Mouse (Mus musculus): ENCODE measurements at regions not wholly inside any gene's neighbourhood (a gene's known extent, or its start where the extent isn't known, plus 50 kb on each side); places are given as distances from the start of the nearest gene placed in this dataset.

DNA sequence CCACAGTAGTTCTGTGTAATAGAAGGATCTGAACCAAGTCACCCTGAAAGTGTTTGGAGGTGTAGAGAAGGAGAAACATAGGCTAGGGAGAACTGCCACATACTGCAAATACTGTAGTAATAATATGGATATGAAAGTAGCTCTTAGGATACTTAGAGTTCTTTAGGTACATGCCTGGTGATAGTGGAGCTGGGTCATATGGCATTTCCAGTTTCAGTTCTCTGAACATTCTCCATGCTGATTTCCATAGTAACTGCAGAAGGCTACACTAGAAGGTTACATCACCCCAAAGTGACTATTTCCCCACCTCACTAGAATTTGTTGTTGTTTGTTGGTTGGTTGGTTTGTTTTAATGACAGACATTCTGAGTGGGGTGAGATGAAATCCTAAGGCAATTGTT, 253.2 kb upstream of the Kdm8 start:
- no peak overlapping the region for H3K4me3 ChIP-seq (ENCODE audit: low read depth, low read length)
- no peaks in the 10 kb centered on the region for H3K4me1 ChIP-seq (ENCODE audit: control insufficient read depth, low read depth, low read length)
- H3K9me3 ChIP-seq (replicated peaks; ENCODE audit: control insufficient read depth, low read length), result no peaks in the 10 kb centered on the region
- no peak overlapping the region for H3K9ac ChIP-seq (ENCODE audit: low read depth, low read length)
- no peaks in the 10 kb centered on the region for H3K27me3 ChIP-seq (ENCODE audit: control insufficient read depth, insufficient read depth, low read depth, low read length)
- H3K4me2 ChIP-seq (ENCODE audit: low read depth, low read length), result no peak overlapping the region
- no peak for ATAC-seq (ENCODE audit: low read depth)
- H3K27ac ChIP-seq (ENCODE audit: low read length), result no peak overlapping the region
- H3K36me3 ChIP-seq (ENCODE audit: control insufficient read depth, insufficient read depth), result no peaks in the 10 kb centered on the region

DNA sequence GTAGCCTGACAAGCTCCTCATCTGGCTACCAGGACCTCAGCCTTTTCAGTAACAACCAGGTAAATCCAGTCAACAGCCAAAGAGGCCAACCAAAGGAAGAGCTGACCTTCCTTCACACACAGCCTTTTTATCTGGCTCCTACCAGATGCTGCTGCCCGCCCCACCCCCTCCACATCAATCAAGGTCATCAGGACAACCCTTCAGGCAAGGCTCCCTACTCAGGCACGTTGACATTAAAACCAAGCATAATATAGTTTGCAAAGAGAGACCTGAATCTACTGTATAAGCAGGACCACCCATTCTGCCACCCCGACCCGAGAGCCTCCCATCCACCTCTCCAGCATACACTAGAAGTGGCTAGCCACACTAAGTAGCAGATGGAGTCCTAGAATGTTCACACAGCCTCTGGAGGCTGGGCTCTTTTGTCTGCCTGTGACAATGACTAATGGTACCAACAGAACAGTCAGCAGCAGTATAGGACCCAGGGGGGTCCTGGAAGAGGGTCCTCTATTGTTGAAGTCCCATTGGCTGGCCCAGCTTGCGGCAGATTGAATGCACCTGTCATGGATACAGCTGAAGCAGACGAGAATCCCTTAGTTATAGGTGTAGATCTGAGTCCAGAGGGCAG, 233.0 kb upstream of the Kdm8 start:
- Histone ChIP-seq H3K4me1 (ENCODE audit: control insufficient read depth, low read depth, low read length) (no peaks in the 10 kb centered on the region), H3K4me2 (ENCODE audit: low read depth, low read length) (no peak overlapping the region), H3K9me3 (replicated peaks; ENCODE audit: control insufficient read depth, low read length) (no peaks in the 10 kb centered on the region), H3K9ac (ENCODE audit: low read depth, low read length) (no peak overlapping the region), H3K27ac (ENCODE audit: low read length) (no peak overlapping the region), H3K36me3 (ENCODE audit: control insufficient read depth, insufficient read depth) (no peaks in the 10 kb centered on the region), H3K4me3 (ENCODE audit: low read depth, low read length) (no peak overlapping the region), H3K27me3 (ENCODE audit: control insufficient read depth, insufficient read depth, low read depth, low read length) (no peaks in the 10 kb centered on the region)
- no peak for ATAC-seq (ENCODE audit: low read depth)
- 57% methylated on average over 6 of the region's 6 CpGs for WGBS (ENCODE audit: insufficient replicate concordance)

DNA sequence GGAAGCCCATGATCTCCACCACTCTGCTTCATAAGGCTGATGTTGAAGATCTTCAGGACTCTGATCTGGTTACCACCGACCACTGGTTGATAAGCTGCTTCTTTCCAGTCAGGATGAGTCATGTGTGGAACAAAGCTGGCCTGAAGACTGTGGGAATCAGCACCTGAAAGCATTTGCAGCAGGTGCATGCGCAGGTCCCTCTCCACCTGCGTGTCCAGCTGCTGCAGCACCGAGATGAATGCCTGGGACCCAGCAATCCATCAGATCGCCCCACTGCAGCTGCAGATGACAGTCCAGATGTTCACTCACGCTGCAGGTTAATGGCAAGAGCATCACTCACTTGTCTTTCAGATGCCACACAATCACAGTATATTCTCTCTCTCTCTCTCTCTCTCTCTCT, 230.4 kb upstream of the Kdm8 start:
- H3K4me3 ChIP-seq (ENCODE audit: low read depth, low read length), result no peak overlapping the region
- no peak overlapping the region for H3K27ac ChIP-seq (ENCODE audit: low read length)
- no peak for ATAC-seq (ENCODE audit: low read depth)
- H3K4me2 ChIP-seq (ENCODE audit: low read depth, low read length), result no peak overlapping the region
- 56% methylated on average over 6 of the region's 6 CpGs for WGBS (ENCODE audit: insufficient replicate concordance)
- H3K9ac ChIP-seq (ENCODE audit: low read depth, low read length), result no peak overlapping the region
- H3K9me3 ChIP-seq (replicated peaks; ENCODE audit: control insufficient read depth, low read length), result no peaks in the 10 kb centered on the region
- H3K36me3 ChIP-seq (ENCODE audit: control insufficient read depth, insufficient read depth), result no peaks in the 10 kb centered on the region
- H3K4me1 ChIP-seq (ENCODE audit: control insufficient read depth, low read depth, low read length), result no peaks in the 10 kb centered on the region
- no peaks in the 10 kb centered on the region for H3K27me3 ChIP-seq (ENCODE audit: control insufficient read depth, insufficient read depth, low read depth, low read length)

DNA sequence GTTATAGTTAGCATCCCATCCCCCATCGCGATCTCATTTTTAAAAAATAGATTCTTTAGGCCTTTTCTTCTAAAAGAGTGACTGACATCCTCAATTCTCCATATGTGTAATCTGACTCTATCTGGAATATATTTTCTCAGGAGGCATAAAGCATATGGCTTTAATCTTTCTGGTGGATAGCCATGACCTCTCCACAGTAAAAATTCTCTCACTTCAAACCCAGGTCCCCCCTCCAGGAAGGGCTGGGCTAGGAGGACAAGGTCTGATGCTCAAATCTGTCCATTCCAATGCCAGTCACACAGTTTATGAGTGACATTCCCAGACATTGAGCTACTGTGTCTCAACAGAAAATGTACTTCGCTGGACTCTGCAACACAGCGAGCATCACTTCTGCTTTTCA, 226.8 kb upstream of the Kdm8 start:
- no peak overlapping the region for H3K9ac ChIP-seq (ENCODE audit: low read depth, low read length)
- H3K9me3 ChIP-seq (replicated peaks; ENCODE audit: control insufficient read depth, low read length), result no peaks in the 10 kb centered on the region
- H3K27me3 ChIP-seq (ENCODE audit: control insufficient read depth, insufficient read depth, low read depth, low read length), result no peaks in the 10 kb centered on the region
- H3K4me3 ChIP-seq (ENCODE audit: low read depth, low read length), result no peak overlapping the region
- no peak overlapping the region for H3K4me2 ChIP-seq (ENCODE audit: low read depth, low read length)
- H3K27ac ChIP-seq (ENCODE audit: low read length), result no peak overlapping the region
- 67% methylated on average over 4 of the region's 4 CpGs for WGBS (ENCODE audit: insufficient replicate concordance)
- H3K36me3 ChIP-seq (ENCODE audit: control insufficient read depth, insufficient read depth), result no peaks in the 10 kb centered on the region
- no peak for ATAC-seq (ENCODE audit: low read depth)
- H3K4me1 ChIP-seq (ENCODE audit: control insufficient read depth, low read depth, low read length), result no peaks in the 10 kb centered on the region

DNA sequence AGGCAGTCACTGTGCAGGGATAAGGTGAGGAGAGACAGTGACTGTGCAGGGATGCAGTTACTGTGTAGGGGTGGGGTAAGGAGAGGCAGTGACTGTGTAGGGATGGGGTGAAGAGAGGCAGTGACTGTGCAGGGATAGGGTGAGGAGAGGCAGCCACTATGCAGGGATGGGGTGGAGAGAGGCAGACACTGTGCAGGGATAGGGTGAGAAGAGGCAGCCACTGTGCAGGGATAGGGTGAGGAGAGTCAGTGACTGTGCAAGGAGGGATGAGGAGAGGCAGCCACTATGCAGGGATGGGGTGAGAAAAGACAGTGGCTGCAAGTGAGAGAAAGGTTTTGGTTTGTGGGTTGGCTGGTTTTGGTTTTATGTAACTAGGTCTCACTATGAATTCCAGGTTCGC, 221.8 kb upstream of the Kdm8 start:
- Histone ChIP-seq H3K27ac (ENCODE audit: low read length) (no peak overlapping the region), H3K4me1 (ENCODE audit: control insufficient read depth, low read depth, low read length) (no peaks in the 10 kb centered on the region), H3K4me2 (ENCODE audit: low read depth, low read length) (no peak overlapping the region), H3K9me3 (replicated peaks; ENCODE audit: control insufficient read depth, low read length) (no peaks in the 10 kb centered on the region), H3K9ac (ENCODE audit: low read depth, low read length) (no peak overlapping the region), H3K36me3 (ENCODE audit: control insufficient read depth, insufficient read depth) (no peaks in the 10 kb centered on the region), H3K4me3 (ENCODE audit: low read depth, low read length) (no peak overlapping the region), H3K27me3 (ENCODE audit: control insufficient read depth, insufficient read depth, low read depth, low read length) (no peaks in the 10 kb centered on the region)
- 58% methylated on average over 1 of the region's 1 CpGs for WGBS (ENCODE audit: insufficient replicate concordance)
- no peak for ATAC-seq (ENCODE audit: low read depth)

DNA sequence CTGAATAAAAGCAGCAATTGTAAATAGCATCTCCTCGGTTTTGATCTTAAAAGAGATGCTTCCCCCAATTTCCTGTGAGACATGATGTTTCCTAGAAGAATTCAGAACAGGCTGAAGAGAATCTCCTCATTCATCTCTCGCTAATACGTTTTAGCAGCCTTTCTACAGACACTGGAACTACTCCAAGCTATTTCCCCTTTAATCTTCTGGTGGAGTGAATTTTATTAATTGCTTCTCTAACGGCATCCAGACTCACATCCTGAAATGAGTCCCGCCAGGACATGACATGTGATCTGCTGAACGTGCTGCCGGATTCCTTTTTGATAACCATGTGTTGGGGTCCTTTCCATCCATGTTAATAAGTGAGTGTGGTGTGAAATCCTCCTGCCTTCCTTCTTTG, 209.6 kb upstream of the Kdm8 start:
- H3K4me3 ChIP-seq (ENCODE audit: low read depth, low read length), result no peak overlapping the region

DNA sequence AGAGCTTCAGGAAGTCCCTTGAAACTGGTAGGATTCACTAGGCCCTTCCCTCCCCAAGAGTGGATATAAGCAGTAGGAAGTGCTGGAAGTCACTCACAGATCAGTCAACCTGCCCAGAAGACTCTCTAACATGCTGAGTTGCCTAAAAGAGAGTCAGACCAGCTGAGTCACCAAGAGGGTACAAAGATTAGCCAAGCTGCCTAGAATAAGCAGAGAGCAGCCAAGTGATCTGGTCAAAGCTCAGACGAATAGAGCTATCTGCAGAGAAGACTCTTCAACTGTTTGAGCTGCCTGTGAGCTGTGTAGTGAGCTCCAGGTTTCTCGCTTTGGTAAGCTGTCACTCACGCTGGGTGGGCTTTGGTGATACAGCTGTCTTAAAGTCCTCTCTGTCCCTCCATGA, 207.4 kb upstream of the Kdm8 start:
- no peaks in the 10 kb centered on the region for H3K36me3 ChIP-seq (ENCODE audit: control insufficient read depth, insufficient read depth)
- no peaks in the 10 kb centered on the region for H3K27me3 ChIP-seq (ENCODE audit: control insufficient read depth, insufficient read depth, low read depth, low read length)
- no peak for ATAC-seq (ENCODE audit: low read depth)
- no peak overlapping the region for H3K4me2 ChIP-seq (ENCODE audit: low read depth, low read length)
- WGBS (ENCODE audit: insufficient replicate concordance), result 55% methylated on average over 3 of the region's 3 CpGs
- no peak overlapping the region for H3K27ac ChIP-seq (ENCODE audit: low read length)
- H3K9ac ChIP-seq (ENCODE audit: low read depth, low read length), result no peak overlapping the region
- H3K4me3 ChIP-seq (ENCODE audit: low read depth, low read length), result no peak overlapping the region
- H3K9me3 ChIP-seq (replicated peaks; ENCODE audit: control insufficient read depth, low read length), result no peaks in the 10 kb centered on the region
- no peaks in the 10 kb centered on the region for H3K4me1 ChIP-seq (ENCODE audit: control insufficient read depth, low read depth, low read length)

More for the DNA sequence above, 209.6 kb upstream of the Kdm8 start:
- Histone ChIP-seq H3K4me1 (ENCODE audit: control insufficient read depth, low read depth, low read length) (no peaks in the 10 kb centered on the region), H3K27me3 (ENCODE audit: control insufficient read depth, insufficient read depth, low read depth, low read length) (no peaks in the 10 kb centered on the region), H3K36me3 (ENCODE audit: control insufficient read depth, insufficient read depth) (no peaks in the 10 kb centered on the region), H3K4me2 (ENCODE audit: low read depth, low read length) (no peak overlapping the region), H3K27ac (ENCODE audit: low read length) (no peak overlapping the region), H3K9me3 (replicated peaks; ENCODE audit: control insufficient read depth, low read length) (no peaks in the 10 kb centered on the region), H3K9ac (ENCODE audit: low read depth, low read length) (no peak overlapping the region)
- no peak for ATAC-seq (ENCODE audit: low read depth)
- 55% methylated on average over 7 of the region's 7 CpGs for WGBS (ENCODE audit: insufficient replicate concordance)

DNA sequence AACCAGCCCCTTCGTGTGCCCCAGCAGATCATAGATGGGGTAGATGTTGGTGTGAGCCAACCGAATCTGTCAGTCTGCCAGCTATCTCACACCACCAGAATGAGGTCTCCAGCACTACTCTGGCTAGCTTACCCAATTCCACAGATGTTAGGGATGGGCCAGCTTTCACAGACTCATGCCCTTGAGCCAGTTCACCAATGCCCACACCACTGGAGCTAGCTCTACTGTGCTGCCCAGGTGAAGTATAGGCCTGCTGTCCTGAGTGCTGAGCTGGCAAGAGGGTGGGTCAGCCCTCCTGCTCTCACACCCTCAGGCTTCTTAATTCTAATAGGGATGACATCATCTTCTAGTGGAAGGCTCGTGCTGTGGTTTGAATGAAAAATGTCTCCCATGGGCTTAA, 201.5 kb upstream of the Kdm8 start:
- H3K4me1 ChIP-seq (ENCODE audit: control insufficient read depth, low read depth, low read length), result no peaks in the 10 kb centered on the region
- H3K9ac ChIP-seq (ENCODE audit: low read depth, low read length), result no peak overlapping the region
- H3K36me3 ChIP-seq (ENCODE audit: control insufficient read depth, insufficient read depth), result no peaks in the 10 kb centered on the region
- H3K4me2 ChIP-seq (ENCODE audit: low read depth, low read length), result no peak overlapping the region
- H3K4me3 ChIP-seq (ENCODE audit: low read depth, low read length), result no peak overlapping the region
- no peak for ATAC-seq (ENCODE audit: low read depth)
- H3K27ac ChIP-seq (ENCODE audit: low read length), result no peak overlapping the region
- 50% methylated on average over 3 of the region's 3 CpGs for WGBS (ENCODE audit: insufficient replicate concordance)
- no peaks in the 10 kb centered on the region for H3K9me3 ChIP-seq (replicated peaks; ENCODE audit: control insufficient read depth, low read length)
- H3K27me3 ChIP-seq (ENCODE audit: control insufficient read depth, insufficient read depth, low read depth, low read length), result no peaks in the 10 kb centered on the region

DNA sequence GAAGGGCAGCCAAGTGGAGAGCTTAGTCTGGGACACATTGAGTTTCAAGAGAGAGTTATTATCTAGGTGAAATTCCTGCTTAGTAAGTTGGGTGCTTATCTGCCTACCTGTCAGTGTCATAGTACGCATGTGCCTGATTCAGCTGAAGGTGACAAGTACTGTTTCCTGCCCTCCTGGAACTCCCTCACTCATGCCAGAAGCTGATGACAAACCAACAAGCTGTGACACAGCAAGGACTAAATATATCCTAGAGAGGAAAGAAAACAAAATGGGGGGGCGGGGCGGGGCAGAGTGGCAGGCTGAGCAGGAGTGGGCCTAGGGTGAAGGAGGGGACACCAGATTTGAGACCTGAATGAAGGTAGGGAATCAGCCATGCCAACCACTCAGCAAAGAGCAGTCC, 196.1 kb upstream of the Kdm8 start:
- ATAC-seq (ENCODE audit: low read depth), result no peak
- 71% methylated on average over 3 of the region's 3 CpGs for WGBS (ENCODE audit: insufficient replicate concordance)

More for the DNA sequence above, 196.1 kb upstream of the Kdm8 start:
- Histone ChIP-seq H3K27me3 (ENCODE audit: control insufficient read depth, insufficient read depth, low read depth, low read length) (no peaks in the 10 kb centered on the region), H3K4me3 (ENCODE audit: low read depth, low read length) (no peak overlapping the region), H3K27ac (ENCODE audit: low read length) (no peak overlapping the region), H3K9ac (ENCODE audit: low read depth, low read length) (no peak overlapping the region), H3K4me1 (ENCODE audit: control insufficient read depth, low read depth, low read length) (no peaks in the 10 kb centered on the region), H3K4me2 (ENCODE audit: low read depth, low read length) (no peak overlapping the region), H3K36me3 (ENCODE audit: control insufficient read depth, insufficient read depth) (no peaks in the 10 kb centered on the region), H3K9me3 (replicated peaks; ENCODE audit: control insufficient read depth, low read length) (no peaks in the 10 kb centered on the region)

All from liver, embryonic 16.5 days (tissue).